Mouse (Mus musculus) heart, embryonic 14.5 days (tissue): Measurements from ENCODE around the gene Fbln2. TPM values are rescaled to one million over a fixed set of nuclear protein-coding genes. Genes with fewer than 3 reads are reported as not detected.
"Not testable (repeated sequence)": the region's sequence is repeated elsewhere in the genome, so short reads cannot be mapped to it uniquely, and the experiment has no call there.

Experiments used
- ATAC-seq: fragments of 200-750 bp; cut with Nextera tagmentation; 2 replicates; pipeline ENCODE4 v1.8.0; 2017; ENCODE audit warnings: low read depth, moderate TSS enrichment; ENCODE audit not compliant: insufficient number of reproducible peaks, insufficient read depth, low FRiP score
- H3K27ac ChIP-seq, 2 experiments: fragments of 200-500 bp in 1 of 2; fragments of 300-500 bp in 1 of 2; sonication (generic) in 1 of 2; replicated peaks in 1 of 2; 2 replicates each; pipeline ENCODE4 v1.5.1; 2012 to 2014; ENCODE audit warnings: low read depth in 2 of 2, low read length in 2 of 2, control low read depth in 1 of 2, mild to moderate bottlenecking in 1 of 2, mixed read lengths in 1 of 2; ENCODE audit not compliant: control insufficient read depth in 1 of 2, insufficient read depth in 1 of 2
- H3K27me3 ChIP-seq: fragments of 300-500 bp; sonication (generic); 2 replicates; pipeline ENCODE4 v1.6.1; 2014; ENCODE audit warnings: mild to moderate bottlenecking, low read length, control low read depth; ENCODE audit not compliant: control insufficient read depth, insufficient read depth
- H3K36me3 ChIP-seq: fragments of 300-500 bp; sonication (generic); 2 replicates; pipeline ENCODE4 v1.6.1; 2014; ENCODE audit warnings: mild to moderate bottlenecking, control low read depth, low read length, mixed read lengths; ENCODE audit not compliant: control insufficient read depth, insufficient read depth
- H3K4me1 ChIP-seq, 2 experiments: fragments of 200-500 bp in 1 of 2; fragments of 300-500 bp in 1 of 2; sonication (generic) in 1 of 2; 2 replicates each; pipeline ENCODE4 v1.6.1; 2012 to 2014; ENCODE audit warnings: low read length in 2 of 2, control low read depth in 1 of 2, mixed read lengths in 1 of 2; ENCODE audit not compliant: control insufficient read depth in 2 of 2, insufficient read depth in 2 of 2
- H3K4me2 ChIP-seq: fragments of 300-500 bp; sonication (generic); 2 replicates; pipeline ENCODE4 v1.6.1; 2014; ENCODE audit warnings: mild to moderate bottlenecking, low read length
- H3K4me3 ChIP-seq, 2 experiments: fragments of 200-500 bp in 1 of 2; fragments of 300-500 bp in 1 of 2; sonication (generic) in 1 of 2; 2 replicates each; pipeline ENCODE4 v1.5.1; 2012 to 2014; ENCODE audit warnings: low read length in 2 of 2, mild to moderate bottlenecking in 2 of 2, control low read depth in 1 of 2, low read depth in 1 of 2, moderate library complexity in 1 of 2; ENCODE audit not compliant: control insufficient read depth in 1 of 2, insufficient read depth in 1 of 2
- H3K9ac ChIP-seq: fragments of 300-500 bp; sonication (generic); 2 replicates; pipeline ENCODE4 v1.6.1; 2014; ENCODE audit warnings: mild to moderate bottlenecking, low read length
- H3K9me3 ChIP-seq: fragments of 300-500 bp; sonication (generic); 2 replicates; pipeline ENCODE4 v1.6.1; 2016; ENCODE audit warnings: low read length, control low read depth; ENCODE audit not compliant: control insufficient read depth
- WGBS: fragments of 180-500 bp; shearing (Covaris S2); extraction: QIAGEN DNeasy Blood & Tissue Kit; methylation state at CpG from one replicate; pipeline ENCODE4 v1.1.7; 2014; 5-methylcytosine and 5-hydroxymethylcytosine counted together
- polyA plus RNA-seq: library from polyadenylated mRNA; unstranded; fragments of >200 nt; fragmentation: Nextera tagmentation; extraction: Ambion mirVana; gene quantifications from 2 replicates; pipeline ENCODE4 v1.2.1, GENCODE M21; 2014

Fbln2 gene
- 127 and 144 TPM in 2 replicates for polyA plus RNA-seq

DNA sequence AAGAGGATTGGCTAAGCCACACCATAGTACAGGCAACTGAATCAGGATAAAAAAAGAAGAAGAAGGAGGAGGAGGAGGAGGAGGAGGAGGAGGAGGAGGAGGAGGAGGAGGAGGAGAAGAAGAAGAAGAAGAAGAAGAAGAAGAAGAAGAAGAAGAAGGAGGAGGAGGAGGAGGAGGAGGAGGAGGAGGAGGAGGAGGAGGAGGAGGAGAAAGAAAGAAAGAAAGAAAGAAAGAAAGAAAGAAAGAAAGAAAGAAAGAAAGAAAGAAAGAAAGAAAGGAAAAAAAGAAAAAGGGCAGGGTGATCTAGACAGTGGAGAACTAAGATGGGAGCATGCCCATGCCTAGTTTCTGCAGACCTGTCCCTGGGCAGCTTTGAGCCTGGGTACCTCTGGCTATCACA is at the start of gene Fbln2:
Gene Fbln2, plus strand, starts transcription at position 301 of the 400 bp plus-strand sequence.
- Histone ChIP-seq H3K27ac (peak within 1 kb of the TSS; percentile 87 to 94), H3K4me2 (peak within 1 kb of the TSS; percentile 65), H3K4me1 (peaks cover 51 to 61% of the 10 kb centered on the region in 2 experiments), H3K9ac (peak within 1 kb of the TSS; percentile 73), H3K4me3 (peak within 1 kb of the TSS; percentile 42 to 59)
- not testable (repeated sequence) for H3K27me3 ChIP-seq, ATAC-seq, H3K36me3 ChIP-seq, H3K9me3 ChIP-seq

DNA sequence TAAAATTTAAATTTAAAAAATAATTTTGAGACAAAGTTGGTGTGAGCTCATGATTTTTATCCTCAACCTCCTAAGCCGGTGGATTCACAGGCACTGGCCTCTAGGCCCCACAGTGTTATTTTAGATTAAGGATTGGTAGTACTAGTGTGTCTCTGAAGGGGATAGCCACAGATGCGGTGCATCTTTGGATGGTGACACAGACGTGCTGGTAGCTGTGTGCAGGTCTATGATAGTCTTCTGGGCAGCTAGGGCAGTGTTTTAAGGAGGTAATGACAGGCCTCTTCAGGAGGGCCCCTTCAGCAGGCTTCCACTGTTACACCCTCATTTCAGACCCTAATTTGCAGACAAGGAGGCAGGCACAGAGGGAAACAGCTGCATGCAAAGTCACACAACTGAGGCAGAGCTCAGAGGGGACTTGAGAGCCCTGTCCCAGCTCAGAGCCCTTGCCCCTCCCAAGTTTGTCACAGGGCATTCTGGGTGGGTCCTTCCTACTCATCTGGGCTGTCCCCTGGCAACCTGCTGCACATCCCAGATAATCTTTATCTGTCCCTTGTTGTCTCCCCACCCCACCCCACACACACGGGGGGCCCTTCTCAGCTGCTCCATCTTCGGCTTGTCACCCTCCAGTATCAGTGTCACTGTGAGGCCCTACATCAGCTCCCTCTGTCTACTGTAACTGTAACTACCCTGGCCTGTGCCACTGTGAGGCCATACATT is 48.9 kb upstream of the Fbln2 start:
- no peaks in the 10 kb centered on the region for H3K9me3 ChIP-seq
- no peak overlapping the region for H3K4me2 ChIP-seq
- H3K27ac ChIP-seq, result no peak overlapping the region
- H3K27me3 ChIP-seq, result no peaks in the 10 kb centered on the region; the same call in 1 of the 2 replicates
- peaks cover 18 to 35% of the 10 kb centered on the region in 2 experiments for H3K4me1 ChIP-seq
- H3K4me3 ChIP-seq, result no peak overlapping the region
- 0 out of 2 replicates have a peak overlapping the region, but pooled peaks have one; percentile 16 for H3K9ac ChIP-seq
- WGBS, result 34% methylated on average over 5 of the region's 5 CpGs
- H3K36me3 ChIP-seq, result peaks cover 9% of the 10 kb centered on the region; the same call in 1 of the 2 replicates
- ATAC-seq, result no peak

DNA sequence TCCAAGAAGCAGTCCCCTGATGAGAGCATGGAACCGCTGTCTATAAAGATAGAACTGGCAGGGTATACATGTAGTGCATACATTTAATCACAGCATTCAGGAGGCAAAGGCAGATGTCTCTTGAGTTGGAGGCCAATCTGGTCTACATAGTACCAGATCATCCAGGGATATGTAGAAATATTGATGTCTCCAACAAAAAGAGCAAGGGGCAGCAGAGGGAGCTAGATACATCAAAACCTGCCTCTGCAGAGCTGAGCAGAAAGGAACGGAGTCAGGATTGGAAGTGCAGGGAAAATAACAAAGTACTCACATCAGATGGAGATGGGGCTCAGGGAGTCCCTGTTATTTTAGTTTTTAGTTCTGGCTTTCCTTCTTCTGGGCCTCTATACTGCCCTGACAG is 47.7 kb upstream of the Fbln2 start:
- ATAC-seq, result no peak
- Histone ChIP-seq H3K4me1 (peaks cover 10 to 23% of the 10 kb centered on the region in 2 experiments), H3K4me2 (no peak overlapping the region), H3K27ac (no peak overlapping the region), H3K36me3 (peaks cover 17% of the 10 kb centered on the region), H3K4me3 (no peak overlapping the region), H3K9ac (no peak overlapping the region), H3K27me3 (no peaks in the 10 kb centered on the region; the same call in none of the 2 replicates), H3K9me3 (no peaks in the 10 kb centered on the region)
- 76% methylated on average over 2 of the region's 2 CpGs for WGBS

DNA sequence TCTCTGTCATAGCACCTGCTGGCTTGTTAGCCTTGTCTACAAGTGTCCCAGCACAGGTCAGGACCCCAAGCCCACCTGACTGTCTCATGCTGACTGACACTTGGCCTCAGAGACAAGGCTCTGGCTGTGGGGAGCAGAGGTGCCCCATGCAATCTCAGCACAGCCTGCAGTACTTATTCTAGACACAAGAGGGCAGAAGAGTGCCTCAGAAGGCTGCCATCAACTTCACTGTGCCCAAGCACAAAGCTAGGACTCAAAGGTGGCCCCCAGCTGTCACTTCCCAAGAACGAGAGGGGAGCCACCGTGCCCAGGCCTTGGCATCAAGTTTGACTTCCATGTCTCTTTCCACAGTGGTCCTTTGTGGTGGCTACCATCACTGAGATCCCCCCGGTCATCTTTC is 47.0 kb upstream of the Fbln2 start:
- Histone ChIP-seq H3K9ac (no peak overlapping the region), H3K36me3 (peaks cover 19% of the 10 kb centered on the region), H3K9me3 (no peaks in the 10 kb centered on the region), H3K4me1 (peaks cover 6 to 19% of the 10 kb centered on the region in 2 experiments), H3K27me3 (no peaks in the 10 kb centered on the region; the same call in none of the 2 replicates), H3K4me2 (no peak overlapping the region), H3K4me3 (no peak overlapping the region), H3K27ac (no peak overlapping the region)
- 0 out of 2 replicates have a peak, but pooled peaks have one; percentile 11 for ATAC-seq
- WGBS, result 38% methylated on average over 3 of the region's 3 CpGs

DNA sequence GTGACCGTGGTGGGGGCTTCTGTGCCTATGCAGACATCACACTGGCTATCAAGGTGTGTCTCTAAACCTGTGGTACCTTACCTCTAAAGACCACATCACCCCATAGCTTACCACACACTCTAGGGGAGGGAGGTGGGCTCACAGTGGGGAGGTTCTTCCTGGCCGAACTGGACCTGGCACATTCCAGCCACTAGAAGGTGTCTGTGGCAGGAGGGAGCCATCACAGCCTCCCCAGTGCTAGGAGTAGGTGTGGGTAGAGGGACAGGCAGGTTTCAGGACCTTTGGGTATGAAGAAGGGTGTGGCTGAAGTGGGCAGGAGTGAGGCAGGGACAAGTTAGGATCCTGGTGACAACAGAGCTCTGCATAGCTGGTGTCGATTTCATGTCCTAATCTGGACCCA is 44.4 kb upstream of the Fbln2 start:
- Histone ChIP-seq H3K4me2 (no peak overlapping the region), H3K27ac (no peak overlapping the region), H3K4me3 (no peak overlapping the region), H3K4me1 (peaks cover 0 to 5% of the 10 kb centered on the region in 2 experiments; a peak in 2 of 4 replicates), H3K36me3 (peaks cover 40% of the 10 kb centered on the region), H3K9ac (no peak overlapping the region), H3K9me3 (no peaks in the 10 kb centered on the region), H3K27me3 (no peaks in the 10 kb centered on the region; the same call in 1 of the 2 replicates)
- ATAC-seq, result no peak
- 53% methylated on average over 3 of the region's 3 CpGs for WGBS

DNA sequence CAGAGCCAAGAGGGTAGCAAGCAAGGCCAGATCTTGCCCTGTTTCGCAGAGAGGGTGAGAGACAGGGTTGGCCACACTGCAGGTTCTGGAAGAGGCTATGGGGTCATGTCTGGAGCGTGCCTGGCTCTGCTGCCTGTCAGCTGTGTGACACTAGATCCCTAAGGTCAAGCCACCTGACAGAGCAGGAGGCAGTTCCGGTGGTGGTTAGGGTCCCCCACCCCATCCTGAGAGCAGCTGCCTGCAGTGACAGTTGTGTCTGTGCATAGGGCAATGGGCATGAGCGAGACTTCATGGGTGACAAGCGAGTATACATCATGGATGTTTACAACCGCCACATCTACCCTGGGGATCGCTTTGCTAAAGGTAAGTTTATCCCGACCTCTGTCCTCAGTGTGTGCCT is 43.1 kb upstream of the Fbln2 start:
- no peak overlapping the region for H3K9ac ChIP-seq
- no peak overlapping the region for H3K27ac ChIP-seq
- WGBS, result 86% methylated on average over 8 of the region's 8 CpGs
- peaks cover 45% of the 10 kb centered on the region for H3K36me3 ChIP-seq
- H3K27me3 ChIP-seq, result no peaks in the 10 kb centered on the region; the same call in 1 of the 2 replicates
- ATAC-seq, result no peak
- H3K4me1 ChIP-seq, result no peaks in the 10 kb centered on the region; a peak in 1 of 4 replicates
- no peaks in the 10 kb centered on the region for H3K9me3 ChIP-seq
- H3K4me3 ChIP-seq, result no peak overlapping the region
- no peak overlapping the region for H3K4me2 ChIP-seq

DNA sequence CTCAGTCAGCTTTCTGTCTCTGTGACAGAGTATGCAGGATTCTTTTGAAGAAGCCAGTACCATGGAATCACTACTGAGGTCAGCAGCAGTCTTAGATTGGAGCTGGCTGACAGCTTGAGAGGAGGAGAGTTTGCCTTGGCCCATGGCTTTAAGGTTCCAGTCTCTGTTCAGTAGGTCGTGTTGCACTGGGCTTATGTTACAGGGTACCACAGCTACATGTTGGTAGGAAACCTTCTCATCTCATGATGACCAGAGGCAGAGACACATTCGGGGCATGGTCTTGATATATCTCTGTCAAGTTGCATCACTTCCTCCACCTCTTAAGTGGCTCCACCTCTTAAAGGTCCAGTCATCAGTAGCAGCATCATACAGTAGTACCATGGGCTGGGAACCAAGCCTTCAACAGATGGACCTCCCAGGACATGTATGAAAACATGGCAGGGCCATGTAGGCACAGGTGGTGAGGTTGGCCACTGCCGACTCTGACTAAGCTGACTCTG is 40.8 kb upstream of the Fbln2 start:
- no peak for ATAC-seq
- Histone ChIP-seq H3K36me3 (peaks cover 36% of the 10 kb centered on the region), H3K4me3 (no peak overlapping the region), H3K4me2 (no peak overlapping the region), H3K27ac (no peak overlapping the region), H3K4me1 (no peaks in the 10 kb centered on the region; a peak in 1 of 4 replicates), H3K9me3 (no peaks in the 10 kb centered on the region), H3K9ac (no peak overlapping the region), H3K27me3 (no peaks in the 10 kb centered on the region; the same call in 1 of the 2 replicates)
- WGBS, result 68% methylated on average over 3 of the region's 3 CpGs
